Mouse (Mus musculus) midbrain, embryonic 12.5 days (tissue): ENCODE data around the gene Ankrd28. TPM values are rescaled to one million over a fixed set of nuclear protein-coding genes. Genes with fewer than 3 reads are reported as not detected.

Source experiments
- ATAC-seq: fragments of 200-750 bp; cut with Nextera tagmentation; 2 replicates; pipeline ENCODE4 v1.8.0; 2017; ENCODE audit warnings: low read depth, moderate TSS enrichment, moderate library complexity; ENCODE audit not compliant: low FRiP score
- H3K27ac ChIP-seq: fragments of 300-500 bp; sonication (generic); replicated peaks from 2 replicates; pipeline ENCODE4 v1.5.1; 2016; ENCODE audit warnings: mild to moderate bottlenecking
- H3K27me3 ChIP-seq: fragments of 300-500 bp; sonication (generic); 2 replicates; pipeline ENCODE4 v1.6.1; 2016; ENCODE audit warnings: mild to moderate bottlenecking
- H3K36me3 ChIP-seq: fragments of 300-500 bp; sonication (generic); 2 replicates; pipeline ENCODE4 v1.6.1; 2016
- H3K4me1 ChIP-seq: fragments of 300-500 bp; sonication (generic); 2 replicates; pipeline ENCODE4 v1.6.1; 2016
- H3K4me2 ChIP-seq: fragments of 300-500 bp; sonication (generic); replicated peaks from 2 replicates; pipeline ENCODE4 v1.6.1; 2016; ENCODE audit warnings: mild to moderate bottlenecking, moderate library complexity
- H3K4me3 ChIP-seq: fragments of 300-500 bp; sonication (generic); 2 replicates; pipeline ENCODE4 v1.5.1; 2016; ENCODE audit warnings: mild to moderate bottlenecking
- H3K9ac ChIP-seq: fragments of 300-500 bp; sonication (generic); replicated peaks from 2 replicates; pipeline ENCODE4 v1.6.1; 2016; ENCODE audit warnings: mild to moderate bottlenecking, moderate library complexity
- H3K9me3 ChIP-seq: fragments of 300-500 bp; sonication (generic); 2 replicates; pipeline ENCODE4 v1.6.1; 2016; ENCODE audit warnings: mild to moderate bottlenecking
- WGBS: fragments of 180-500 bp; shearing (Covaris S2); methylation state at CpG from one replicate; pipeline ENCODE4 v1.1.7; 2016; 5-methylcytosine and 5-hydroxymethylcytosine counted together
- polyA plus RNA-seq: library from polyadenylated mRNA; unstranded; fragments of >200 nt; fragmentation: Nextera tagmentation; extraction: Ambion mirVana; gene quantifications from 2 replicates; pipeline ENCODE4 v1.2.1, GENCODE M21; 2016

Ankrd28 gene
- polyA plus RNA-seq, 1 experiment from 2014 or later, result 13.5 TPM

GRCm38 (mm10) chr14:31831370-31831712, 890 bp upstream of the Ankrd28 start:
- H3K36me3 ChIP-seq, result no peaks in the 10 kb centered on the region
- H3K27ac ChIP-seq, result peak overlapping the region; percentile 95
- no peaks in the 10 kb centered on the region for H3K27me3 ChIP-seq
- ATAC-seq, result no peak
- H3K4me1 ChIP-seq, result peaks cover 12% of the 10 kb centered on the region; the same call in 1 of the 2 replicates
- peak overlapping the region; percentile 71 for H3K9ac ChIP-seq
- peak overlapping the region; percentile 84 for H3K4me2 ChIP-seq
- no peaks in the 10 kb centered on the region for H3K9me3 ChIP-seq
- H3K4me3 ChIP-seq, result peak overlapping the region; percentile 97
- 8% methylated on average over 7 of the region's 7 CpGs for WGBS

- ATAC-seq, result no peak; the same call in none of the 2 replicates
- WGBS, result under 1% methylated on average over 87 of the region's 97 CpGs
- Histone ChIP-seq H3K4me1 (peaks cover 12% of the 10 kb centered on the region; the same call in 1 of the 2 replicates), H3K4me3 (peak overlapping the region; percentile 97), H3K4me2 (peak overlapping the region; percentile 84), H3K9ac (peak overlapping the region; percentile 91), H3K27ac (peak overlapping the region; percentile 95), H3K36me3 (no peaks in the 10 kb centered on the region), H3K9me3 (no peaks in the 10 kb centered on the region), H3K27me3 (no peaks in the 10 kb centered on the region)
Measured at GRCm38 (mm10) chr14:31829761-31830562, 489 bp downstream of the Ankrd28 start.

GRCm38 (mm10) chr14:31827221-31827620, 3.2 kb downstream of the Ankrd28 start:
- Histone ChIP-seq H3K9ac (no peak overlapping the region), H3K27ac (no peak overlapping the region), H3K4me1 (peaks cover 15% of the 10 kb centered on the region), H3K36me3 (no peaks in the 10 kb centered on the region), H3K4me2 (no peak overlapping the region), H3K9me3 (no peaks in the 10 kb centered on the region), H3K4me3 (no peak overlapping the region), H3K27me3 (no peaks in the 10 kb centered on the region)
- no peak for ATAC-seq

GRCm38 (mm10) chr14:31809942-31810341, 20.5 kb downstream of the Ankrd28 start:
- H3K27ac ChIP-seq, result no peak overlapping the region
- ATAC-seq, result no peak
- WGBS, result 91% methylated on average over 5 of the region's 5 CpGs

GRCm38 (mm10) chr14:31803791-31804190, 26.7 kb downstream of the Ankrd28 start:
- 0 out of 2 replicates have a peak overlapping the region, but pooled peaks have one; percentile 20 for H3K27ac ChIP-seq

More at GRCm38 (mm10) chr14:31809942-31810341, 20.5 kb downstream of the Ankrd28 start:
- Histone ChIP-seq H3K27me3 (no peaks in the 10 kb centered on the region), H3K4me2 (no peak overlapping the region), H3K9ac (no peak overlapping the region), H3K4me1 (no peaks in the 10 kb centered on the region), H3K4me3 (no peak overlapping the region), H3K9me3 (no peaks in the 10 kb centered on the region), H3K36me3 (no peaks in the 10 kb centered on the region)

GRCm38 (mm10) chr14:31800976-31801375, 29.5 kb downstream of the Ankrd28 start:
- no peak for ATAC-seq
- WGBS, result 93% methylated on average over 7 of the region's 7 CpGs
- Histone ChIP-seq H3K27ac (no peak overlapping the region), H3K4me2 (no peak overlapping the region), H3K4me1 (0 out of 2 replicates have a peak, but pooled peaks cover 9% of the 10 kb centered on the region), H3K4me3 (no peak overlapping the region), H3K9ac (no peak overlapping the region), H3K36me3 (no peaks in the 10 kb centered on the region), H3K9me3 (no peaks in the 10 kb centered on the region), H3K27me3 (no peaks in the 10 kb centered on the region)

More at GRCm38 (mm10) chr14:31803791-31804190, 26.7 kb downstream of the Ankrd28 start:
- H3K36me3 ChIP-seq, result no peaks in the 10 kb centered on the region
- H3K9me3 ChIP-seq, result no peaks in the 10 kb centered on the region
- H3K27me3 ChIP-seq, result no peaks in the 10 kb centered on the region
- H3K4me3 ChIP-seq, result no peak overlapping the region
- H3K9ac ChIP-seq, result no peak overlapping the region
- 0 out of 2 replicates have a peak, but pooled peaks cover 9% of the 10 kb centered on the region for H3K4me1 ChIP-seq
- no peak overlapping the region for H3K4me2 ChIP-seq
- 19% methylated on average over 2 of the region's 2 CpGs for WGBS
- ATAC-seq, result no peak

- no peaks in the 10 kb centered on the region for H3K36me3 ChIP-seq
- H3K27me3 ChIP-seq, result no peaks in the 10 kb centered on the region
- no peak overlapping the region for H3K9ac ChIP-seq
- no peak overlapping the region for H3K4me3 ChIP-seq
- H3K9me3 ChIP-seq, result no peaks in the 10 kb centered on the region
- ATAC-seq, result no peak
- WGBS, result 90% methylated on average over 5 of the region's 5 CpGs
- H3K4me2 ChIP-seq, result no peak overlapping the region
- H3K27ac ChIP-seq, result no peak overlapping the region
- 0 out of 2 replicates have a peak, but pooled peaks cover 9% of the 10 kb centered on the region for H3K4me1 ChIP-seq
Measured at GRCm38 (mm10) chr14:31800446-31800845, 30.0 kb downstream of the Ankrd28 start.

GRCm38 (mm10) chr14:31798937-31799336, 31.5 kb downstream of the Ankrd28 start:
- H3K4me1 ChIP-seq, result 0 out of 2 replicates have a peak, but pooled peaks cover 4% of the 10 kb centered on the region
- H3K36me3 ChIP-seq, result no peaks in the 10 kb centered on the region
- no peaks in the 10 kb centered on the region for H3K27me3 ChIP-seq
- ATAC-seq, result no peak
- no peak overlapping the region for H3K4me2 ChIP-seq
- H3K9ac ChIP-seq, result no peak overlapping the region
- no peak overlapping the region for H3K27ac ChIP-seq
- no peaks in the 10 kb centered on the region for H3K9me3 ChIP-seq
- WGBS, result 64% methylated on average over 10 of the region's 10 CpGs
- H3K4me3 ChIP-seq, result no peak overlapping the region

GRCm38 (mm10) chr14:31795535-31795934, 34.9 kb downstream of the Ankrd28 start:
- Histone ChIP-seq H3K4me1 (no peaks in the 10 kb centered on the region), H3K36me3 (no peaks in the 10 kb centered on the region)

GRCm38 (mm10) chr14:31794776-31795126, 35.7 kb downstream of the Ankrd28 start:
- no peak overlapping the region for H3K4me2 ChIP-seq
- H3K27ac ChIP-seq, result no peak overlapping the region
- H3K27me3 ChIP-seq, result no peaks in the 10 kb centered on the region
- 46% methylated on average over 1 of the region's 1 CpGs for WGBS
- H3K4me1 ChIP-seq, result no peaks in the 10 kb centered on the region
- no peak overlapping the region for H3K9ac ChIP-seq
- H3K4me3 ChIP-seq, result no peak overlapping the region
- ATAC-seq, result no peak
- H3K36me3 ChIP-seq, result no peaks in the 10 kb centered on the region
- H3K9me3 ChIP-seq, result no peaks in the 10 kb centered on the region

More at GRCm38 (mm10) chr14:31795535-31795934, 34.9 kb downstream of the Ankrd28 start:
- 31% methylated on average over 1 of the region's 1 CpGs for WGBS
- H3K9ac ChIP-seq, result no peak overlapping the region
- H3K27ac ChIP-seq, result no peak overlapping the region
- no peak overlapping the region for H3K4me3 ChIP-seq
- no peak for ATAC-seq
- no peaks in the 10 kb centered on the region for H3K27me3 ChIP-seq
- H3K9me3 ChIP-seq, result no peaks in the 10 kb centered on the region
- no peak overlapping the region for H3K4me2 ChIP-seq

- H3K9ac ChIP-seq, result no peak overlapping the region
- no peaks in the 10 kb centered on the region for H3K36me3 ChIP-seq
- no peaks in the 10 kb centered on the region for H3K9me3 ChIP-seq
- peak; percentile 60; the same call in 1 of the 2 replicates for ATAC-seq
- no peak overlapping the region for H3K4me3 ChIP-seq
- WGBS, result 74% methylated on average over 4 of the region's 4 CpGs
- no peaks in the 10 kb centered on the region for H3K27me3 ChIP-seq
- H3K4me1 ChIP-seq, result no peaks in the 10 kb centered on the region
- no peak overlapping the region for H3K27ac ChIP-seq
- H3K4me2 ChIP-seq, result no peak overlapping the region
Measured at GRCm38 (mm10) chr14:31793979-31794775, 36.3 kb downstream of the Ankrd28 start.

GRCm38 (mm10) chr14:31790797-31791196, 39.7 kb downstream of the Ankrd28 start:
- Histone ChIP-seq H3K27ac (no peak overlapping the region), H3K9ac (no peak overlapping the region), H3K9me3 (no peaks in the 10 kb centered on the region), H3K27me3 (no peaks in the 10 kb centered on the region), H3K36me3 (no peaks in the 10 kb centered on the region), H3K4me1 (peaks cover 4% of the 10 kb centered on the region; the same call in 1 of the 2 replicates), H3K4me3 (no peak overlapping the region), H3K4me2 (no peak overlapping the region)
- no peak for ATAC-seq
- WGBS, result 57% methylated on average over 1 of the region's 1 CpGs
